Mouse (Mus musculus) heart, adult 2 months (tissue): ENCODE results near the gene Csnk1g1. TPM values are rescaled to one million over a fixed set of nuclear protein-coding genes. Genes with fewer than 3 reads are reported as not detected.

Experiments
- DNase-seq, 2 experiments: peaks; one replicate each; pipeline ENCODE4 v3.0.0; 2021
- H3K27ac ChIP-seq: fragments of 200-600 bp; 2 replicates; pipeline ENCODE4 v1.8.1; 2022
- H3K27me3 ChIP-seq: fragments of 200-500 bp; 2 replicates; pipeline ENCODE4 v1.6.1; 2012; ENCODE audit warnings: mild to moderate bottlenecking, low read length, inconsistent platforms, mixed read lengths; ENCODE audit not compliant: control insufficient read depth, insufficient read depth
- H3K36me3 ChIP-seq: fragments of 200-500 bp; 2 replicates; pipeline ENCODE4 v1.6.1; 2012; ENCODE audit warnings: low read length, inconsistent platforms; ENCODE audit not compliant: control insufficient read depth, insufficient read depth
- H3K4me1 ChIP-seq: fragments of 200-500 bp; 2 replicates; pipeline ENCODE4 v1.6.1; 2011; ENCODE audit warnings: low read length; ENCODE audit not compliant: control insufficient read depth, insufficient read depth
- H3K4me3 ChIP-seq: fragments of 200-600 bp; 2 replicates; pipeline ENCODE4 v1.8.1; 2022
- H3K79me2 ChIP-seq: fragments of 200-500 bp; replicated peaks from 2 replicates; pipeline ENCODE4 v1.6.1; 2012; ENCODE audit warnings: mild to moderate bottlenecking, inconsistent platforms, low read length, moderate library complexity, mixed read lengths; ENCODE audit not compliant: control insufficient read depth, insufficient read depth
- H3K9ac ChIP-seq: fragments of 200-500 bp; 2 replicates; pipeline ENCODE4 v1.6.1; 2012; ENCODE audit warnings: low read depth, mild to moderate bottlenecking, control low read depth, inconsistent platforms, low read length, mixed read lengths
- CTCF ChIP-seq: fragments of 200-600 bp; IDR thresholded peaks from 2 replicates; pipeline ENCODE4 v1.8.1; 2022; ENCODE audit warnings: antibody characterized with exemption, mild to moderate bottlenecking, moderate library complexity
- EP300 ChIP-seq: fragments of 200-500 bp; IDR thresholded peaks from 2 replicates; pipeline ENCODE4 v1.6.1; 2011; ENCODE audit warnings: low read depth, low read length, control low read depth; ENCODE audit not compliant: insufficient read depth
- POLR2A ChIP-seq: fragments of 200-500 bp; IDR thresholded peaks from 2 replicates; pipeline ENCODE4 v1.6.1; 2011; ENCODE audit warnings: mild to moderate bottlenecking, low read depth, low read length, control low read depth; ENCODE audit not compliant: insufficient read depth
- WGBS: fragments of 180-500 bp; shearing (Covaris S2); methylation state at CpG from one replicate; pipeline ENCODE4 v1.1.7; 2018; 5-methylcytosine and 5-hydroxymethylcytosine counted together
- intact Hi-C: fragments of 180-260 bp; cut with DNase I; formaldehyde crosslinking; loops from one replicate; pipeline ENCODE4 v1.15.1; 2025
- polyA plus RNA-seq: library from polyadenylated mRNA; depleted of rRNA; stranded (reverse); fragments of >200 nt; gene quantifications from 2 replicates; pipeline ENCODE4 v1.2.3, GENCODE M21; 2012
- total RNA-seq, 2 experiments: library from RNA; stranded (reverse); gene quantifications; 2 replicates each; pipeline ENCODE4 v1.2.3; 2021

Gene Csnk1g1
- total and polyA plus RNA-seq, 3 experiments: 3.6 to 10.8 (median 8.8) TPM

GRCm38 (mm10) chr9:66053620-66054019 lies 144.9 kb downstream of the Csnk1g1 start:
- intact Hi-C loops: loop anchor here (5.0 kb wide), 1 partner anchor 34 kb away; no protein-coding TSS in a partner anchor
- WGBS: 41% methylated on average over 1 of the region's 1 CpGs
- TF ChIP-seq CTCF (no peak), EP300 (no peak), POLR2A (no peak)

GRCm38 (mm10) chr9:66059583-66060307 lies 151.0 kb downstream of the Csnk1g1 start, which contains the start of gene Ppib:
Gene Ppib, plus strand, starts transcription at chr9:66060222.
- Histone ChIP-seq H3K9ac (peak within 1 kb of the TSS; percentile 87), H3K4me3 (peak within 1 kb of the TSS; percentile 63), H3K27ac (peak within 1 kb of the TSS; percentile 86), H3K36me3 (no peaks in the 10 kb centered on the region), H3K79me2 (no peaks in the 10 kb centered on the region), H3K27me3 (no peaks in the 10 kb centered on the region), H3K4me1 (peaks cover 5% of the 10 kb centered on the region)
- peak; percentile 32 for TF ChIP-seq CTCF
- TF ChIP-seq POLR2A: peak; percentile 92
- peak; percentile 33; the same call in 1 of the 2 replicates for TF ChIP-seq EP300
- peak; percentile 97 to 100 for DNase-seq
- 1% methylated on average over 48 of the region's 51 CpGs for WGBS
- intact Hi-C loops: loop anchor here (2.0 to 5.0 kb wide), 2 partner anchors 65 to 152 kb away; partner anchors contain the start of genes Csnk1g1 and Trip4

More at GRCm38 (mm10) chr9:66053620-66054019, 144.9 kb downstream of the Csnk1g1 start:
- Histone ChIP-seq H3K27ac (no peak overlapping the region), H3K36me3 (no peaks in the 10 kb centered on the region), H3K9ac (no peak overlapping the region), H3K4me1 (no peaks in the 10 kb centered on the region), H3K79me2 (no peaks in the 10 kb centered on the region), H3K27me3 (no peaks in the 10 kb centered on the region), H3K4me3 (no peak overlapping the region)
- DNase-seq: no peak

- TF ChIP-seq CTCF: no peak
- no peak for TF ChIP-seq EP300
- TF ChIP-seq POLR2A: no peak
- Histone ChIP-seq H3K79me2 (no peaks in the 10 kb centered on the region), H3K4me1 (peaks cover 5% of the 10 kb centered on the region), H3K27me3 (no peaks in the 10 kb centered on the region), H3K9ac (peak overlapping the region; percentile 87), H3K4me3 (peak overlapping the region; percentile 63), H3K27ac (peak overlapping the region; percentile 86), H3K36me3 (no peaks in the 10 kb centered on the region)
- no peak for DNase-seq
- intact Hi-C loops: loop anchor here (2.0 to 5.0 kb wide), 2 partner anchors 65 to 153 kb away; partner anchors contain the start of genes Csnk1g1 and Trip4
- 0% methylated on average over 20 of the region's 20 CpGs for WGBS
These were observed 151.6 kb downstream of the Csnk1g1 start for GRCm38 (mm10) chr9:66060308-66060647.

- H3K4me1 ChIP-seq: peaks cover 5% of the 10 kb centered on the region
- 20% methylated on average over 4 of the region's 4 CpGs for WGBS
- no peaks in the 10 kb centered on the region for H3K36me3 ChIP-seq
- intact Hi-C loops: loop anchor here (2.0 to 5.0 kb wide), 2 partner anchors 64 to 154 kb away; partner anchors contain the start of genes Csnk1g1 and Trip4
- peak overlapping the region; percentile 63 for H3K4me3 ChIP-seq
- H3K27ac ChIP-seq: peak overlapping the region; percentile 86
- TF ChIP-seq EP300 (no peak), CTCF (no peak), POLR2A (no peak)
- H3K27me3 ChIP-seq: no peaks in the 10 kb centered on the region
- H3K79me2 ChIP-seq: no peaks in the 10 kb centered on the region
- no peak for DNase-seq
- H3K9ac ChIP-seq: peak overlapping the region; percentile 22
These were observed 152.3 kb downstream of the Csnk1g1 start for GRCm38 (mm10) chr9:66060986-66061385.

GRCm38 (mm10) chr9:66061656-66062055 lies 152.9 kb downstream of the Csnk1g1 start:
- Histone ChIP-seq H3K9ac (no peak overlapping the region), H3K36me3 (no peaks in the 10 kb centered on the region), H3K4me1 (peaks cover 5% of the 10 kb centered on the region), H3K4me3 (no peak overlapping the region), H3K27ac (no peak overlapping the region), H3K79me2 (no peaks in the 10 kb centered on the region), H3K27me3 (no peaks in the 10 kb centered on the region)
- TF ChIP-seq POLR2A: no peak
- no peak for DNase-seq
- 70% methylated on average over 3 of the region's 3 CpGs for WGBS
- intact Hi-C loops: loop anchor here (2.0 to 5.0 kb wide), 2 partner anchors 63 to 154 kb away; partner anchors contain the start of genes Csnk1g1 and Trip4

- no peaks in the 10 kb centered on the region for H3K36me3 ChIP-seq
- intact Hi-C loops: loop anchor here (5.0 kb wide), 1 partner anchor 156 kb away; the partner anchor contains the start of genes Csnk1g1 and Trip4
- no peaks in the 10 kb centered on the region for H3K27me3 ChIP-seq
- no peak overlapping the region for H3K27ac ChIP-seq
- TF ChIP-seq POLR2A (no peak), CTCF (no peak), EP300 (no peak)
- H3K79me2 ChIP-seq: no peaks in the 10 kb centered on the region
- H3K9ac ChIP-seq: no peak overlapping the region
- 84% methylated on average over 3 of the region's 3 CpGs for WGBS
- no peak for DNase-seq
- H3K4me3 ChIP-seq: no peak overlapping the region
- H3K4me1 ChIP-seq: peaks cover 5% of the 10 kb centered on the region
These were observed 154.7 kb downstream of the Csnk1g1 start for GRCm38 (mm10) chr9:66063446-66063845.
